Mouse (Mus musculus) E14TG2a.4 (cell line): ENCODE measurements around the gene Gm20388.

Experiments used
- CTCF ChIP-seq: conservative IDR thresholded peaks from 2 replicates; pipeline ENCODE4 v1.5.1; 2014; ENCODE audit warnings: low read length
- NANOG ChIP-seq: IDR thresholded peaks from 2 replicates; pipeline ENCODE4 v1.6.1; 2014; ENCODE audit warnings: borderline replicate concordance, low read length, mixed read lengths
- POU5F1 ChIP-seq: IDR thresholded peaks from 2 replicates; pipeline ENCODE4 v1.6.1; 2014; ENCODE audit warnings: low read length, borderline replicate concordance

GRCm38 (mm10) chr8:123375701-123376100 is 3465.1 kb downstream of the Gm20388 start:
- no peak for TF ChIP-seq POU5F1
- no peak for TF ChIP-seq CTCF
- no peak for TF ChIP-seq NANOG
